Mouse (Mus musculus): ENCODE results near the gene B3galt5. TPM values are rescaled to one million over a fixed set of nuclear protein-coding genes. Genes with fewer than 3 reads are reported as not detected.
"Not testable (repeated sequence)": the region's sequence is repeated elsewhere in the genome, so short reads cannot be mapped to it uniquely, and the experiment has no call there.

B3galt5 gene
- total RNA-seq, 2 experiments from 2014 or later, result not detected

GRCm38 (mm10) chr16:96327251-96327650, 91.7 kb downstream of the B3galt5 start:
- intact Hi-C loops (cut with DNase I), result not testable (repeated sequence)

GRCm38 (mm10) chr16:96339570-96339969, 104.0 kb downstream of the B3galt5 start:
- intact Hi-C loops (cut with DNase I), result no loop called here
- DNase-seq, result no peak

More at GRCm38 (mm10) chr16:96327251-96327650, 91.7 kb downstream of the B3galt5 start:
- not testable (repeated sequence) for DNase-seq

DNA sequence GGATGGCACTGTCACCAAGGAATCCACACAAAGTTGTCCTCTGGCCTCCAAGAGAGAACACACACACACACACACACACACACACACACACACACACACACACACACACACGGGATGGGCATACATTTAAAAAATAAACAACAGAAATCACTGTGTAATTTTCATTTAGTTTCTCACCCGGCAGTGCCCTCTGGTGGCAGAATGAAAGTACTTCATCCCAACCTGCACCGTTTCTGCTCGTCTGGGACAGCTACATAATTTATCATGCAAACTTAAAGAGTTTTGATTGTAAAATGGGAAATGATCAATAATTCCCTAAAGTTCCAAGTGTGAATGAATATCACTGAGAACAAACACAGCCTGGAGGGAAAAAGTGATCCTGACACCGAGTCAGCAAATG, 105.7 kb downstream of the B3galt5 start:
- DNase-seq, result peak; percentile 35 to 55
- intact Hi-C loops (cut with DNase I), result loop anchor here (2.0 to 10.0 kb wide), 3 partner anchors 110 to 246 kb away; no protein-coding TSS in a partner anchor

DNA sequence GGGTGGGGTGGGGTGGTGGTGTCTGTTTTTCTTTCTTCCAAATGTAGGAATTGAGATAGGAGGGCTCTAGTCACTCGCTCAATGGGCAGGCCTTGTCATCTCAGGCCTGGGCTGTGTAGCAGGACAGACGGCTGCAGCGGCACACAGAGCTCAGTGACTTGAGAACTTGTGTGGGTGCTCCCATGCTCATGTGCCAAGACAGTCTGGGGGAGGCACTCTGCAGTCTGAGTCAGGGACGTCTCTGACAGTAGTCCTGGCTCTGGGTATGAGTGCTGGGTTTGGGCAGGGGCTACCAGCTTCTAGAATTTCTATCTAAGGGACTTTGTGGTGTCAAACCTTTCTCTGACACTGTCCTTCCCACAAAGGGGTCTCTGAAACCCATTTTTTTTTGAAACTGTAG, 106.3 kb downstream of the B3galt5 start:
- DNase-seq, result no peak
- intact Hi-C loops (cut with DNase I), result loop anchor here (2.0 to 10.0 kb wide), 3 partner anchors 111 to 247 kb away; no protein-coding TSS in a partner anchor

DNA sequence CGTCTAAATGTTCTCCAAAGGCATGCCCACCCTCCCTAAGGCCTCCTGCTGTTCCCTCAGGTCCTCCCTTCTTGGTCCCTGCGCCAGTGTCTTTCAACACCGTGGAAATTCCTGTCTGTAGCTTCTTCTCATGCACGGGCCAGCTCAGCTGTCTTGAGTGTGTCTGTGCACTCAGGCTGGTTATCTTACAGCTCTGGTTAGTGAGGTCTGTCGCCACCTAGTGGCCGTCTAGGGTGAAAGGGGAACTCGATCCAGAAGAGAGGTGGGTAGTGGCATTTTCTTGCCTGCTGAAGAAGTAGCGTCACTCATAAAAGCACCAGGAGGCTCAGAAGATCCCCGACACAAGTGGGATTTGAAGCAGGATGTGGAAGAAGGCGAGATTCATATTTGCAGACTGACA, 109.5 kb downstream of the B3galt5 start:
- intact Hi-C loops (cut with DNase I), result loop anchor here (1.0 to 10.0 kb wide), 2 partner anchors 115 to 250 kb away; no protein-coding TSS in a partner anchor
- DNase-seq, result peak; percentile 67 to 81

DNA sequence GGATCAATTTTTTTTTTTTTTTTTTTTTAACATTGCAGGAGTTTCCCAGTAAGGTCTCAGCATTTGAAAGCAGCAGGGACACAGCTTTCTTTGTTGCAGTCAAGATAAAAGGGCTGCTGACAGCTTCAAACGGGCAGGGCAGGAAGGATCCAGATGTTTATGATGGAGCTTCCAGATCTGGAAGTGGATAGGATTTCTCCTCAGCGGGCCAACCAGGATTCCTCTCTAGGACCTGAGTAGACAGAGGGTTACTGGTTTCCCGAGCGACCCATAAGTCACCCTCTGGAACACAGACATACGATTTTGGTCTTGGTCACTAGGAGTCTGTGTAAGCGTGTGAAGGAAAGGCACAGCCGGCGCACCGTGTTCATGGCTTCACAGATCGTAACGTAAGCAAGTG, 112.5 kb downstream of the B3galt5 start:
- DNase-seq, result no peak
- intact Hi-C loops (cut with DNase I), result loop anchor here (10.0 kb wide), 1 partner anchor 253 kb away; no protein-coding TSS in a partner anchor

DNA sequence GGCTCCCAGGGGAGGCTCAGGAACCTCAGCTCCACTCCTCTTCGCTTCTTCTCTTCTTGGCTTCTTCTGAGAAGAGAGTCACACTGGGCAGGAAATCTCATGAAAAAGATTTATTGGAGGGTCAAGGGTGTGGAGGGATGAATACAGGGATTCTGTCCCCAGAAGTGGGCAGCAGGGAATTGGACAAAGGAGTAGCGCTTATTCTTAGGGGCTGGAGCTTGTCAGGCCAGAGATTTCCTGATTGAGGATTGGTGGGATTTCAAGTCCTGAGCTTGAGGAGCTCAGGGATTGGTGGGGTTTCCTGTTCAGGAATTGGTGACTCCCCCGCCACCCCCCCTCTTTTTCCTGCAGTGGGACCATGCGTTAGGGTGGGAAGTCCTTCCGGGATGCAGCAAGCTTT, 113.2 kb downstream of the B3galt5 start:
- no peak for DNase-seq

GRCm38 (mm10) chr16:96351520-96351919, 115.9 kb downstream of the B3galt5 start:
- intact Hi-C loops (cut with DNase I), result no loop called here
- no peak for DNase-seq

More for the DNA sequence above, 113.2 kb downstream of the B3galt5 start:
- intact Hi-C loops (cut with DNase I), result loop anchor here (10.0 kb wide), 1 partner anchor 254 kb away; no protein-coding TSS in a partner anchor

GRCm38 (mm10) chr16:96353296-96353896, 117.8 kb downstream of the B3galt5 start:
- intact Hi-C loops (cut with DNase I), result no loop called here
- no peak for DNase-seq

DNA sequence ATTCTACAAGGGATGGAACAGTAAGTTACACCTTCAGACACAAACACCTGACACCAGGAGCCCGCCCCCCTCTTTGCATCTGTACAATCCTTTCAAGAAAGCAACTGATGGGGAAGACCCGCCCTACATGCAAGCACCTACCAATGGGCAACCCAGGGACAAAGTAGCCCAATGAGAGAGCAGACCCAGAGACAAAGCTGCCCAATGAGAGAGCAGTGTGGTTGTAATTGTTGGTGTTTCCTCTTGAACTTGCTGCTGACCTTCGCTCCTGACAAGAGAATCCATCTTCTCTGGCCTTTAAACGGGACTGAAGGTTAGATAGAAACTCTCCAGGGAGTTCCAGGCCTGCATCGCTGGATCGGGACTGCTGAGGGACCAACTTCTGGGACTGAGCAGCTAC, 118.4 kb downstream of the B3galt5 start:
- DNase-seq, result no peak
- intact Hi-C loops (cut with DNase I), result no loop called here

- intact Hi-C loops (cut with DNase I), result loop anchor here (2.0 to 5.0 kb wide), 2 partner anchors 254 to 313 kb away; no protein-coding TSS in a partner anchor
Observed at GRCm38 (mm10) chr16:96357903-96358302, 122.3 kb downstream of the B3galt5 start.

DNA sequence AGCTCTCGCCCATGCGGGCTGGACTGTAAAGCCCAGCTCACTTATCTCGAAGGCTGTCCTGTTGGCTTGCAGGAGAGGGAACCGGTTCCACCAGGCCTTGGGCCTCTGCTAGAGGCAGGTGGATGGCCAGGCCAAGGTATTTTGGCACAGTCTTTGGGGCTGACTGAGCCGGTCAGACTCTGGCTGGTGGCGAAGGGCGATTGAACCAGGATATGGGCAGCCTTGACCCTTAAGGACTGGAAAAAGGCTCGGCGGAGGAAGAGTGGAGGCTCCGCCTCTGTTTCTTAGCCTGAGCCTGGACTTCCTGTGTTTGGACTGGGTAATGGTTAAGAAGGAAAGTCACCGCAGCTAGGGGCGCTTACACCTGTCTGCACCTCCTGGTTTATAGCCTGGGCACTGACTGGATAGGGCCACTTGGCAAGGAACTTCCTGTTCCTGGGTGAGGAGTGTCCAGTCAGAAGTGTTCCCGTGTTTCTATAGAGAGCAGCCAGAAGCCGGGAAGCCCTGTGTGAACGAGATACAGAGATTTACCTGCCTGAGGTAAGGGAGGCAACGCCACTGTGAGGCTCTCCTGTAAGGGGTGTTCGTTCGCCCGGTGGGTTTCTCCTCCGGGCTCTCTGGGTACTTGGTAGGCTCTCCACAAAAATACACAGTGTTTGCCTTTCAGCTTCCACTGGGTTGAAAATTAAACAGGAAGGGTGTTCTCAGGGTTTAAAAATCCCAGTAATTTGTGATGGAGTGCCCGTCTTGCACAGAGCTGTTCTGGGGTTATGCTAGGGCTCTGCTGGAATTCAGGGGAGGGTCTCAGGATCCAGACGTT, 125.9 kb downstream of the B3galt5 start:
- no peak for DNase-seq
- intact Hi-C loops (cut with DNase I), result loop anchor here (10.0 kb wide), 1 partner anchor 453 kb away; no protein-coding TSS in a partner anchor

More at GRCm38 (mm10) chr16:96357903-96358302, 122.3 kb downstream of the B3galt5 start:
- DNase-seq, result peak; percentile 38 to 50

DNA sequence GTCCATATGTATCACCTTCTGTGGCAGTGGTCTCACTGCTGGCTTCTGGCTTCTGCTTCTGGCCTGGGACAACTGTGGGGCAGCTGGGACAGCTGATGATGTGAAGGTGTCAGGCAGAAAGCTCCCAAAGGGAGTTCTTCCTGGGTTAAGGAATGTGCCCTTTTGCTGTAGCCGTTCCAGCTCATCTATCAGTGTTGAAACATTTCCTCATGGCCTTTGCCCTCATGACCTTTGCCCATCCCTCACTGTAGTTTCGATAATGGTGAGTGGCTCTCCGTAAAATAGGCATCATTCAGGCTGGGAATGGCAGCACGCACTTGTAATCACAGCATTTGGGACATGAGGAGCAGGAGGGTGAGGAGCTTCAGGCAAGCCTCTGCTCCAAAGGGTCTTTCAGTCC, 127.3 kb downstream of the B3galt5 start:
- no peak for DNase-seq
- intact Hi-C loops (cut with DNase I), result loop anchor here (10.0 kb wide), 1 partner anchor 452 kb away; no protein-coding TSS in a partner anchor

DNA sequence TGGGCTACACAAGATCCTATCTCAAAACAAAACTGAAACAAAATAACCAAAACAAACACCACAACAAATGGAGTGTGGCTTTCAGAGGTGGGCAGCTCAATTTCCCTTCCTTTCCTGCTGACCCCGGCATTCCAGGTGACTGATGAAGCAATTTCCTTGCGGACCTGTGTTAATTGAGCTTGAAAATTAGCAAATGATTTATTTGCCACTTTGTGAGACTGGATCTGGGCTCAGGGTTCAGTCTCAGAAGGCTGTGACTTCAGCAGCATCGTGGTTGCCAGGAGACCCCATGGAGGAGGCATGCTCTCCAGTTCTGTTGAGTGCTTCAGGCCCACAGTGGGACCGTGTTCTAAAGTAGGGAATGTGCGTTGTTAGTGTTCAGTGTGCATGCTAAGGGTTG, 127.7 kb downstream of the B3galt5 start:
- intact Hi-C loops (cut with DNase I), result loop anchor here (10.0 kb wide), 1 partner anchor 452 kb away; no protein-coding TSS in a partner anchor
- DNase-seq, result no peak

- intact Hi-C loops (cut with DNase I), result loop anchor here (10.0 kb wide), 1 partner anchor 450 kb away; no protein-coding TSS in a partner anchor
- no peak for DNase-seq
Observed at GRCm38 (mm10) chr16:96364870-96365269, 129.3 kb downstream of the B3galt5 start.

Other genes starting within 250 kb of the B3galt5 start
- 10 to 100 TPM; 26.3 TPM for gene Psmg1, start 244.8 kb upstream of the B3galt5 start, total RNA-seq (2021)
- gene Brwd1, start 153.3 kb upstream of the B3galt5 start, total RNA-seq (2021), result 10 to 100 TPM; 74.1 to 89.9 TPM
- 10 to 100 TPM; 45.2 to 52.8 TPM for gene Hmgn1, start 108.1 kb upstream of the B3galt5 start, total RNA-seq (2021)
- 10 to 100 TPM; 14.3 to 15.5 TPM for gene Wrb, start 90.4 kb upstream of the B3galt5 start, total RNA-seq (2021)
- gene Lca5l, start 43.5 kb upstream of the B3galt5 start, total RNA-seq (2021), result under 1 TPM; 0.38 to 0.53 TPM
- gene Sh3bgr, start 35.4 kb upstream of the B3galt5 start, total RNA-seq (2021), result 100 to 1,000 TPM; 335 to 411 TPM
- not detected for gene Itgb2l, start 207.8 kb downstream of the B3galt5 start, total RNA-seq (2021)
- gene Pcp4, start 231.8 kb downstream of the B3galt5 start, total RNA-seq (2021), result 1 to 10 TPM; 2.2 to 3.6 TPM